Comparison of ENCODE assay signal across 16 mouse cellular contexts in genomic region chr11:33745821-33746329, GRCm38 (mm10).
"Had no signal": no experiment of that assay in that cellular context is flagged by ENCODE, and none has a peak within 500 bp of the region (broad histone marks: within the 10 kb centered on the region; RNA-seq: fewer than 3 reads in every experiment).

No protein-coding gene starts in this region.

- H3K9ac ChIP-seq: kidney, embryonic 15.5 days; liver, embryonic 13.5 days; midbrain, embryonic 13.5 days; neural tube, embryonic 13.5 days; stomach, embryonic 15.5 days had no signal

- H3K9me3 ChIP-seq: kidney, embryonic 15.5 days; liver, embryonic 13.5 days; midbrain, embryonic 10.5 days; midbrain, embryonic 13.5 days; neural tube, embryonic 13.5 days; stomach, embryonic 15.5 days had no signal

- H3K27ac ChIP-seq: kidney, embryonic 15.5 days; left cerebral cortex, adult 2 months; liver, embryonic 13.5 days; midbrain, embryonic 10.5 days; midbrain, embryonic 13.5 days; neural tube, embryonic 13.5 days; stomach, embryonic 15.5 days had no signal

- H3K4me2 ChIP-seq: kidney, embryonic 15.5 days; liver, embryonic 13.5 days; midbrain, embryonic 13.5 days; neural tube, embryonic 13.5 days; stomach, embryonic 15.5 days had no signal

- ATAC-seq: intestine, postnatal 0 days; midbrain, embryonic 13.5 days; midbrain, embryonic 16.5 days had no signal

- DNase-seq: layer of hippocampus, postnatal 36 days; liver, embryonic 13.5 days; retina, postnatal 1 day; right cerebral cortex, postnatal 25 days; spleen, adult 18-20 months; thymus, postnatal 25 days had no signal

- H3K4me1 ChIP-seq: kidney, embryonic 15.5 days; liver, embryonic 13.5 days had no signal

- H3K4me3 ChIP-seq: kidney, embryonic 15.5 days; left cerebral cortex, adult 2 months; liver, embryonic 13.5 days; megakaryocyte, embryonic 14.5 days; midbrain, embryonic 10.5 days; midbrain, embryonic 13.5 days; myocyte; neural tube, embryonic 13.5 days; stomach, embryonic 15.5 days had no signal

- H3K27me3 ChIP-seq: kidney, embryonic 15.5 days; liver, embryonic 13.5 days; midbrain, embryonic 13.5 days; neural tube, embryonic 13.5 days; stomach, embryonic 15.5 days had no signal

- H3K36me3 ChIP-seq: kidney, embryonic 15.5 days; liver, embryonic 13.5 days; midbrain, embryonic 10.5 days; midbrain, embryonic 13.5 days; neural tube, embryonic 13.5 days; stomach, embryonic 15.5 days had no signal
